Mouse (Mus musculus): ENCODE data around the gene Sertad1. TPM values are rescaled to one million over a fixed set of nuclear protein-coding genes. Genes with fewer than 3 reads are reported as not detected.
A peak's percentile ranks its signal among the peaks of the same experiment; 100 is the strongest.
"Not testable (repeated sequence)": the region's sequence is repeated elsewhere in the genome, so short reads cannot be mapped to it uniquely, and the experiment has no call there.

Sertad1 gene
- total RNA-seq, 1 experiment from 2014 or later = 26.7 TPM

- peak; percentile 100 for DNase-seq
These were observed 13.4 kb upstream of the Sertad1 start, which contains the start of gene Sertad3 for GRCm38 (mm10) chr7:27473156-27473834. TSS of gene Sertad3 (plus strand) at chr7:27473768.

- no peak for DNase-seq
These were observed 12.7 kb upstream of the Sertad1 start for GRCm38 (mm10) chr7:27473835-27474489.

- DNase-seq = peak; percentile 99
These were observed 12.2 kb upstream of the Sertad1 start for GRCm38 (mm10) chr7:27474490-27474954.

- DNase-seq = no peak
These were observed 11.1 kb upstream of the Sertad1 start for GRCm38 (mm10) chr7:27475596-27475995.

GRCm38 (mm10) chr7:27476098-27476635 is 10.5 kb upstream of the Sertad1 start:
- DNase-seq = no peak

GRCm38 (mm10) chr7:27478561-27478960 is 8.1 kb upstream of the Sertad1 start:
- DNase-seq = no peak

- no peak for DNase-seq
These were observed 7.0 kb upstream of the Sertad1 start for GRCm38 (mm10) chr7:27479750-27480149.

GRCm38 (mm10) chr7:27480506-27480905 is 6.2 kb upstream of the Sertad1 start:
- DNase-seq = no peak

- no peak for DNase-seq
These were observed 5.6 kb upstream of the Sertad1 start for GRCm38 (mm10) chr7:27480927-27481626.

- DNase-seq = peak; percentile 93
These were observed 5.1 kb upstream of the Sertad1 start for GRCm38 (mm10) chr7:27481627-27481969.

GRCm38 (mm10) chr7:27483860-27484259 is 2.9 kb upstream of the Sertad1 start:
- DNase-seq = no peak

GRCm38 (mm10) chr7:27486102-27486769 is 474 bp upstream of the Sertad1 start:
- DNase-seq = no peak

GRCm38 (mm10) chr7:27487740-27488268 is 1.1 kb downstream of the Sertad1 start:
- DNase-seq = peak; percentile 84

GRCm38 (mm10) chr7:27489270-27489869 is 2.7 kb downstream of the Sertad1 start:
- no peak for DNase-seq

GRCm38 (mm10) chr7:27490227-27490542 is 3.5 kb downstream of the Sertad1 start:
- no peak for DNase-seq

- peak; percentile 97 for DNase-seq
These were observed 4.0 kb downstream of the Sertad1 start for GRCm38 (mm10) chr7:27490543-27491329.

- no peak for DNase-seq
These were observed 5.1 kb downstream of the Sertad1 start for GRCm38 (mm10) chr7:27491856-27492255.

GRCm38 (mm10) chr7:27493022-27493421 is 6.3 kb downstream of the Sertad1 start:
- DNase-seq = no peak

- no peak for DNase-seq
These were observed 6.7 kb downstream of the Sertad1 start for GRCm38 (mm10) chr7:27493450-27493849.

GRCm38 (mm10) chr7:27494659-27495367 is 8.1 kb downstream of the Sertad1 start:
- DNase-seq = not testable (repeated sequence)

All from adrenal gland, postnatal 25 days (tissue).